Mouse (Mus musculus) adrenal gland, postnatal 25 days (tissue): ENCODE results near the gene Rftn1. TPM values are rescaled to one million over a fixed set of nuclear protein-coding genes. Genes with fewer than 3 reads are reported as not detected.

Experiments
- DNase-seq: peaks from one replicate; pipeline ENCODE4 v3.0.0; 2021; ENCODE audit warnings: mixed read lengths
- total RNA-seq: library from RNA; stranded (reverse); gene quantifications from 2 replicates; pipeline ENCODE4 v1.2.3, GENCODE M21; 2021

Gene Rftn1
- total RNA-seq, 1 experiment from 2014 or later: 7.7 TPM

GRCm38 (mm10) chr17:50201828-50202445, 11.5 kb upstream of the Rftn1 start:
- DNase-seq: no peak

GRCm38 (mm10) chr17:50199075-50199850, 8.8 kb upstream of the Rftn1 start:
- no peak for DNase-seq

GRCm38 (mm10) chr17:50197572-50197971, 7.1 kb upstream of the Rftn1 start:
- no peak for DNase-seq

- no peak for DNase-seq
Observed at GRCm38 (mm10) chr17:50196005-50196672, 5.7 kb upstream of the Rftn1 start.

GRCm38 (mm10) chr17:50195399-50195798, 4.9 kb upstream of the Rftn1 start:
- no peak for DNase-seq

- no peak for DNase-seq
Observed at GRCm38 (mm10) chr17:50194541-50194940, 4.1 kb upstream of the Rftn1 start.

- no peak for DNase-seq
Observed at GRCm38 (mm10) chr17:50193653-50194052, 3.2 kb upstream of the Rftn1 start.

- no peak for DNase-seq
Observed at GRCm38 (mm10) chr17:50192376-50192940, 2.0 kb upstream of the Rftn1 start.

GRCm38 (mm10) chr17:50191318-50191957, 964 bp upstream of the Rftn1 start:
- DNase-seq: no peak

GRCm38 (mm10) chr17:50189381-50190012, 977 bp downstream of the Rftn1 start:
- peak; percentile 56 for DNase-seq

GRCm38 (mm10) chr17:50188662-50189345, 1.7 kb downstream of the Rftn1 start:
- DNase-seq: no peak

- no peak for DNase-seq
Observed at GRCm38 (mm10) chr17:50185616-50186015, 4.9 kb downstream of the Rftn1 start.

GRCm38 (mm10) chr17:50185083-50185482, 5.4 kb downstream of the Rftn1 start:
- no peak for DNase-seq

GRCm38 (mm10) chr17:50184217-50185038, 6.0 kb downstream of the Rftn1 start:
- no peak for DNase-seq

- no peak for DNase-seq
Observed at GRCm38 (mm10) chr17:50183300-50183699, 7.2 kb downstream of the Rftn1 start.

GRCm38 (mm10) chr17:50182542-50182951, 7.9 kb downstream of the Rftn1 start:
- DNase-seq: no peak

GRCm38 (mm10) chr17:50180899-50181570, 9.4 kb downstream of the Rftn1 start:
- no peak for DNase-seq

GRCm38 (mm10) chr17:50173776-50174175, 16.7 kb downstream of the Rftn1 start:
- no peak for DNase-seq

GRCm38 (mm10) chr17:50173368-50173767, 17.1 kb downstream of the Rftn1 start:
- DNase-seq: no peak

GRCm38 (mm10) chr17:50172795-50173194, 17.7 kb downstream of the Rftn1 start:
- no peak for DNase-seq
